Mouse (Mus musculus): ENCODE data around the gene Defb22. TPM values are rescaled to one million over a fixed set of nuclear protein-coding genes. Genes with fewer than 3 reads are reported as not detected.

The Defb22 gene
- polyA plus RNA-seq (2012; rRNA removed): not detected in 2 replicates

DNA sequence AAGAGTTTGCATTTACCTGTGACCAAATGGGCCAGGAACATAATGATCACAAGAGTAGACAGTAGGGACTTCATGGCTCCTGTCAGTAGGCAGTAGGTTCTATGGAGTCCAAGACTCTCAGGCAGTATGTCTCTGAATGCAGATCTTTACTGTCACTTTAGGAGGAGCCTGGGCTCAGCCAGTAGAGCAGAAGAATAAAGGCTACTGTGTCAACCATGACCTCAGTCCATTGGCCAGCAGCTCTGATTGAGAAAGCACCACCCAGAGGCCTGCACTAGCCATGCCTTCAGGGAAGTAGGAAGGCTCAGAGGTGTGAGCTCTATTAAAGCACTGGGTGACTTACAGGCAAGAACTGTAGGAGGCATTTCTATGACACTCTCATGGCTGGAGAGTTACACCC, at the start of gene Defb22:
Gene Defb22, minus strand, starts transcription at position 101 of the 400 bp plus-strand sequence.
- no peak for DNase-seq (ENCODE audit: low read depth, low spot score)

- whole genome bisulfite sequencing: 67% methylated on average over 4 of the region's 4 CpGs
These were observed 28.0 kb upstream of the Defb22 start, which contains the start of gene Defb28 for GRCm38 (mm10) chr2:152517981-152518380. Gene Defb28, plus strand, starts transcription at chr2:152518255.

GRCm38 (mm10) chr2:152516084-152516483, 26.1 kb upstream of the Defb22 start:
- no peak for DNase-seq (ENCODE audit: low read depth, low spot score)
- WGBS: 65% methylated on average over 4 of the region's 4 CpGs

More at GRCm38 (mm10) chr2:152517981-152518380, 28.0 kb upstream of the Defb22 start, which contains the start of gene Defb28:
- DNase-seq (ENCODE audit: low read depth, low spot score): no peak

DNA sequence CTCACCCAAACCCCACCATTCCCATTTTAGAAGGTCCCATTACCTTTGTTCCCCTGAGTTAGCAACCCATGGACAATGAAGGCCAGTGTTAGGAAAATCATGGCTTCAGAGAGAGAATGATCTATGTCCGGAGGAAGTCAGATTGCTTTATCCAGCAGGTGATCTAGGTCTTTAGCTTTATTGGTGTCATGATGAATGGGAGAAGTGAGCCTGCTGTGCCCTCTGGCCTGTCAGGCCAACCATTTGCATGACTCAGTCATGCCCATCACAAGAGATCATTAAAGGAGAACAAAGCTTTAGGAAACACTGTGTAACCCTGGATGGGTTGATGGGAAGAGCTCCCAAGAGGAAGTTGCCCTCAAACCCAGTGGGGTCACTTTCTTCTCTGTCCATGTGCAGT, 21.7 kb upstream of the Defb22 start, which contains the start of gene Defb26:
Gene Defb26, minus strand, starts transcription at position 101 of the 400 bp plus-strand sequence.
- WGBS: 76% methylated on average over 1 of the region's 1 CpGs
- no peak for DNase-seq (ENCODE audit: low read depth, low spot score)

- 80% methylated on average over 2 of the region's 2 CpGs for WGBS
- no peak for DNase-seq (ENCODE audit: low read depth, low spot score)
These were observed 14.0 kb upstream of the Defb22 start for GRCm38 (mm10) chr2:152503950-152504349.

DNA sequence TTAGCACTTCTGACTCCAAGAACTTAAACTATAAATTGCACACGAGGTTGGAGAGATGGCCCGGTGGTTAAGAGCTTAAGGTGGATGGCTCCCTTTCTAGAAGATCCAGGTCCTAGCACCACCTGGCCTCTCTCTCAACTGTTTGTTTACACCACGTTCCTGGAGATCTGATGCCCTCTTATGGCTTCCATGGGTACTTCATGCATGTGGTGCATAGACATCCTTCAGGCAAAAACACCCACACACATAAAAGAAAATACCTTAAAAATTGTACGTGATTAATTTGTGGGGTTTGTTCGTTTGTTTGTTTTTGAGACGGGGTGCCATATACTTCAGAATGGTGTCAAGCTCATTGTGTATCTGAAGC, 10.9 kb upstream of the Defb22 start:
- WGBS: 79% methylated on average over 6 of the region's 6 CpGs
- no peak for DNase-seq (ENCODE audit: low read depth, low spot score)

- DNase-seq (ENCODE audit: low read depth, low spot score): no peak
- WGBS: 47% methylated on average over 7 of the region's 7 CpGs
These were observed 10.4 kb upstream of the Defb22 start for GRCm38 (mm10) chr2:152500204-152500862.

DNA sequence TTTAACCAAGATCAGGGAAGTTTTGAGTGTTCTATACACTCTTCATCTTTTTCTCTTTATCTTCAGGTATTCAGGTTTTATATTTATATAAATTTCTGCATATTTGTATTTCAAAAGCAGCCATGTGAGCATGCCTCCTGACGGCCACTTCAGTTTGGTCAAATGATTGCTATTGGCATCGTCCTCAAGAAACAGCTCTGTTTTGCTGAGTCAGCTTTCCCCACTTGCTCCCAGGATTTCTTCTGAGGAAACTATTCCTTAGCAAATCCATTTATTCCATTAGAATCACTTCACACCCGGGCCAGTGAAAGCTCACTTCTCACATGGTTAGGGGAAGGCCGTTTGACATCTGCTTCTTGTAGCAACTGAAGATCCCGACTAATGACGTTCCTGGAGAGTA, 8.1 kb upstream of the Defb22 start:
- no peak for DNase-seq (ENCODE audit: low read depth, low spot score)
- 73% methylated on average over 6 of the region's 6 CpGs for WGBS

GRCm38 (mm10) chr2:152493151-152493550, 3.2 kb upstream of the Defb22 start:
- 74% methylated on average over 6 of the region's 6 CpGs for WGBS
- no peak for DNase-seq (ENCODE audit: low read depth, low spot score)

DNA sequence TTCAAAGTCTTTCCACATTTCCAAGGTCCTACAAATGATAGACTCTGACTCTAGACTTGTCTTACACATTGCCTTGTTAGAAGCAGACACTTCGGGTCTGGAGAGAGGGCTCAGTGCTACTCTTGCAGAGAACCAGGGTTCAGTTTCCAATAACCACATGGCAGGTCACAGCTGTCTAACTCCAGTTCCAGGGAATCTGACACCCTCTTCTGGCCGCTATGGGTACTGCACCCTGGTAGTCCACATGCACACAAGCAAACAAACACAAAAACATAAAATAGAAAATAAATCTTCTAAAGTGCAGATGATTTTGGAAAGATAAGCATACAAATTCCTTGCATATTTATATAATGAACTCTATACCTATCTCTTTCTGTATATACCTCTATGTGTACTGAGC, 2.9 kb downstream of the Defb22 start:
- no peak for DNase-seq (ENCODE audit: low read depth, low spot score)
- 78% methylated on average over 2 of the region's 2 CpGs for WGBS

DNA sequence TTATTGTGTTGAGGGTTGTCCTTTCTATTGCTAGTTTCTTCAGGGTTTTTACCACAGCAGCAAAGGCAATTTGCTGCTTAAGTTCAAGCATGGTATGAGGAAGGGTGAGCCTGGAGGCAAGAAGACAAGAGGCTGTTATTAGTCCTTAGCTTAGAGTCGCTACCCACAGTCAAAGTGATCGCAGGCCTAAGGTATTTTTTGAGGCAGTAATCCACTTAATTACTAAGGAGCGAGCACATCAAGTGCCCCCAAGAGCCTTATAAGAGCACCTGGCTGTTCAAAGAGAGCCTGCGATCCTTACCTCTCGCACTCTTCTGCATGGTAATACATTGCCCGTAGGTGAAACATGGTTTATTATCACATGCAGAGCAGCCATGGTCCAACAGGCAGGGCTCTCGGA, 8.2 kb downstream of the Defb22 start:
- 85% methylated on average over 7 of the region's 7 CpGs for WGBS
- DNase-seq (ENCODE audit: low read depth, low spot score): no peak

- no peak for DNase-seq (ENCODE audit: low read depth, low spot score)
- 76% methylated on average over 3 of the region's 3 CpGs for WGBS
These were observed 9.1 kb downstream of the Defb22 start for GRCm38 (mm10) chr2:152480881-152481280.

GRCm38 (mm10) chr2:152476763-152477162, 13.2 kb downstream of the Defb22 start, which contains the start of gene Defb20:
Gene Defb20, plus strand, starts transcription at chr2:152477063.
- no peak for DNase-seq (ENCODE audit: low read depth, low spot score)
- WGBS: 56% methylated on average over 2 of the region's 2 CpGs

DNA sequence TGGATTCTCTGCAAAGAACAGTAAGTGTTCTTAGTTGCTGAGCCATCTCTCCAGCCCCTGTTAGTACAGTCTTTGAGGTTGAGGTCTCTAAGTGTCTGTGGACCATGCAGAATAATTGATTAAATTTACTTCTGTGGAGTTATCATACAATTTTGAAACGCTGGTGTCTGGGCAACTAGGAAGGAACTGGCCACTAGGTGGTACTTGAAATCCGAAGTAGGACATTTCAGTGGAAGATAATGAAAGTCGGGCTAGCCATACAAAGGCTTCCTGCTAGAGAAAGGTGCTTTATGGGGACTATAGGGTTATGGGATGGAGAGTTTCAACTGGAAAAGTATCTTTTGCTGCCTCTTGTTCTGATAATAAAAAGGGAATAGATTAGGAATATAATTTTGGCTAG, 17.5 kb downstream of the Defb22 start:
- 22% methylated on average over 3 of the region's 3 CpGs for WGBS
- no peak for DNase-seq (ENCODE audit: low read depth, low spot score)

DNA sequence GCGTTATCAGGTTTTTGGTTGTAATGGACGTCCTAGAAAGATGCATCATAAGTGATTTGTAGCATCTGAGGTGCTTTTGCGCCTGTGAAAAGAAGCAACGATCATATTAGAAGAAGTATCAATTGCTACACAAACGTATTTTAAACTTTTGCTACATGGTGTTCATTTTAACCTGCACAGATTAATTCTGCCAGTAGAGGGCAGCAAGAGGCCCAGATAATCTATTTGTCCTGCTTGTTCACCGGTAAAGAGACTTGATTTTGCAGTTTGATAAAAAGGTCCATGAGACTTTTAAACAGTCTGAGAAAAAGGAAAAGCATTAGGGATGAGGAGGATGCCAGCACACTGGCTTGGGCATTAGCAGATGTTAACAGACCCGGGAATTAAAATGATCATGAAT, 19.0 kb downstream of the Defb22 start:
- WGBS: 27% methylated on average over 7 of the region's 7 CpGs
- DNase-seq (ENCODE audit: low read depth, low spot score): peak; percentile 10

- 89% methylated on average over 3 of the region's 3 CpGs for WGBS
- DNase-seq (ENCODE audit: low read depth, low spot score): no peak
These were observed 25.3 kb downstream of the Defb22 start, which contains the start of gene Defb23 for GRCm38 (mm10) chr2:152464570-152465150. Gene Defb23, minus strand, starts transcription at chr2:152464620.

DNA sequence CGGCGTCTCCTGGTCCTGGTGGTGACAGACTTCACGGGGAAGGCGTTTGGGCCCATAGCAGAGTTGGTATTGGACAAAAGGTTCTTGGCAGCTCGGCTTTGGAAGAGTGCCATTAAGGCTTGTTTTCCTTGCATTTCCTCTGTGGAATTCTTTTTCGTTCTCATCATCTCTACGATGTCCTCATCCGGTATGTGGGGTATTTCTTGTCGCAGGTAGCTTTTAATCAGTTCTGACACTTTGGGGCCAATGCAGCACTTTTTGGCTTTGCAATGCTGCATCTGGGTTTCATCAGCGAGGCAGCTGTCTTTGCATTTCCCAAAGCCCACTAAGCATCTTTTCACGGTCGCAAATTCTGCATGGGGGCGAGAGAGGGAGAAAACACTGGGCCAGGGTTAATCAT, 30.7 kb downstream of the Defb22 start:
- 44% methylated on average over 13 of the region's 13 CpGs for WGBS
- no peak for DNase-seq (ENCODE audit: low read depth, low spot score)

DNA sequence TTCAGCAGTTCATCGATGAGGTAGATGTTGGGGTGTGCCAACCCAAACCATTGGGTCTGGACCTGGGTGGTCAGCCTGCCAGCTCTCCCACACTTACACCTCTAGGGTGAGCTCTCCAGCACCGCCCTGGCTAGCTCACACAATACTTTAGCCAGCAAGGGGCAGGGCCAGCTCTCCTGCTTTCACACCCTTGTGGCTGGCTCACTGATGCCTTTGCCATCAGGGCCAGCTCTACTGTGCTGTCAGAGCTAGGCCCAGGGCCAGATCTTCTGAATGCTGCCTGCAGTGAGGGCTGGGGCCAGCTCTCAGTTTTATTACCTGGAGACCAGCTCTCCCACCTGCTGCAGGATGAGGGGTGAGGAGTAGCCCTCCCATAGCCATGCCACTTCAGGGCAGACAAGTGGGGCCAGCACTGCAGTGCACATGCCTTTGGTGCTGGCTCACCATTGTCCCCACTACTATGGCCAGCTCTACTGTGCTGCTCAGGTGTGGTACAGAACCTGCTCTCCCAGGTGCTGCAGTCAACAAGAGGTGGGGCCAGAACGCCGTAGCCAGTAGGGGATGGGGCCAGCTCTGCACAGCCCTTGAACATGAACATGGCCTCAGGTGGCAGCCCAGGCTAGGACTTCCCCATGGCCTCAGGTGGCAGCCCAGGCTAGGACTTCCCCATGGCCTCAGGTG, 37.7 kb downstream of the Defb22 start:
- WGBS: 65% methylated on average over 4 of the region's 4 CpGs
- no peak for DNase-seq (ENCODE audit: low read depth, low spot score)

DNA sequence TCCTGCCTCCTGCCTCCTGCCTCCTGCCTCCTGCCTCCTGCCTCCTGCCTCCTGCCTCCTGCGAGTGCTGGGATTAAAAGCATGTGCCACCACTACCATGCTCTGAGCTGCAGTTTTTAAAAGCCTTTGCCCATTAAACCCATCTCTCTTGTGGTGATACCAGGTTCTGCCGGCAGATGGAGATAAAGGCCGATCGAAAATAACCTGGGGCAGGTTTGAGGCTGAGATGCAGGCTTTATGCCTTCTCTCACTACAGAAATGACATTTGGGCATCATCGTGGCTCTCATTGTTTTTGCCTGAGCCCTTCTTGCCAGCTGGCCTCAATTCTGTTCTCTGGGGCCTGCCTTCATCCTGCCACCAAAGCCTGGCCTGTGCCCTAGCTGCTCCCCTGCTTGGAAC, 39.7 kb downstream of the Defb22 start:
- peak; percentile 8 for DNase-seq (ENCODE audit: low read depth, low spot score)
- under 1% methylated on average over 5 of the region's 5 CpGs for WGBS

- no peak for DNase-seq (ENCODE audit: low read depth, low spot score)
- 27% methylated on average over 5 of the region's 5 CpGs for WGBS
These were observed 42.5 kb downstream of the Defb22 start for GRCm38 (mm10) chr2:152447461-152447860.

GRCm38 (mm10) chr2:152446642-152447041, 43.3 kb downstream of the Defb22 start:
- 61% methylated on average over 2 of the region's 2 CpGs for WGBS
- DNase-seq (ENCODE audit: low read depth, low spot score): no peak
